ENCODE assay signal across 20 mouse cellular contexts in the genomic region with DNA sequence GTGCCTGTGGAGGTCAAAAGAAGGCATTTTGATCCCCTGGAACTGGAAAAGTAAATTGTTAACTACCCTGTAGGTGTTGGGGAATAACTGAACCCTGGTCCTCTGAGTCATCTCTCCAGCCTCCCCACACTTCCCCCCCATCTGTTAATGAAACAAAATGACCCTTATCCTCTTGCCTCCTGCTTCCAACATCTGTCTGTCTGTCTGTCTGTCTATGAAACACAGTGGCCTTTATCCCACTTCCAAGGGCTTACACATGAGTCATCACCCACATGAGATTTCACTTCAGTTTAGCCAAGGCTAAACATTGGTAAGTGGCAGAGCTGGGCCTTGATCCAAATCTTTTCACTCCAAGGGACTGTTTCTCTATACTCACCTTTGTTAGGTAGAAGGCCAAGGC. TPM values are rescaled to one million over a fixed set of nuclear protein-coding genes. Genes with fewer than 3 reads are reported as not detected.
DNase-seq lines count a peak whose midpoint lies in the region; ATAC-seq lines count a peak whose summit lies in the region.
"Had no signal": no experiment of that assay in that cellular context is flagged by ENCODE, and none has a peak within 500 bp of the region (broad histone marks: within the 10 kb centered on the region; RNA-seq: fewer than 3 reads in every experiment).

No protein-coding gene starts in this region.

- no peak overlapping the region for H3K4me2 ChIP-seq in neural tube, embryonic 15.5 days
- H3K4me2 ChIP-seq: embryonic facial prominence, embryonic 12.5 days; limb, embryonic 15.5 days had no signal

- no peak overlapping the region for H3K9ac ChIP-seq in neural tube, embryonic 15.5 days (replicated peaks)
- H3K9ac ChIP-seq: embryonic facial prominence, embryonic 12.5 days; limb, embryonic 15.5 days had no signal

- H3K27me3 ChIP-seq in neural tube, embryonic 15.5 days (replicated peaks), result no peaks in the 10 kb centered on the region
- H3K27me3 ChIP-seq: embryonic facial prominence, embryonic 12.5 days; limb, embryonic 15.5 days had no signal

- no peak for ATAC-seq in neural tube, embryonic 15.5 days (ENCODE audit: low FRiP score)
- ATAC-seq: activated CD4-positive, CD25-positive, alpha-beta regulatory T cell, adult 4 months had no signal

- H3K9me3 ChIP-seq in neural tube, embryonic 15.5 days (replicated peaks), result no peaks in the 10 kb centered on the region
- H3K9me3 ChIP-seq: embryonic facial prominence, embryonic 12.5 days; limb, embryonic 15.5 days had no signal

- H3K4me3 ChIP-seq in neural tube, embryonic 15.5 days (replicated peaks), result no peak overlapping the region
- H3K4me3 ChIP-seq: embryonic facial prominence, embryonic 12.5 days; limb, embryonic 15.5 days had no signal

- no peak overlapping the region for H3K27ac ChIP-seq in neural tube, embryonic 15.5 days (replicated peaks)
- H3K27ac ChIP-seq: embryonic facial prominence, embryonic 12.5 days; hindbrain, postnatal 0 days; limb, embryonic 15.5 days had no signal

- no peaks in the 10 kb centered on the region for H3K4me1 ChIP-seq in neural tube, embryonic 15.5 days
- H3K4me1 ChIP-seq: embryonic facial prominence, embryonic 12.5 days; limb, embryonic 15.5 days had no signal

- peaks cover 47% of the 10 kb centered on the region for H3K36me3 ChIP-seq in neural tube, embryonic 15.5 days

- peak; percentile 60 to 89 for DNase-seq in adrenal gland, adult (ENCODE audit: inconsistent age in 2 of 2, low spot score in 1 of 2)
- DNase-seq in adrenal gland, postnatal 25 days, result no peak
- DNase-seq in kidney, postnatal 14 days, result peak; percentile 30
- DNase-seq in kidney, postnatal 10 days, result no peak
- DNase-seq in 3134 (ENCODE audit: extremely low read depth, insufficient read length, low spot score), result peak; percentile 43
- DNase-seq in adrenal gland, postnatal 10 days, result peak; percentile 53
- no peak for DNase-seq in retina, embryonic 14.5 days (ENCODE audit: low spot score)
- DNase-seq: cerebellum, adult 8-10 months; heart, adult 18-20 months; heart, postnatal 4 days; layer of hippocampus, postnatal 36 days; lung, postnatal 14 days; thymus, adult 18-20 months had no signal

RNA-seq across cellular contexts. Expression of gene Mindy1, which starts 13.3 kb away (rescaled TPM):
- 164 and 181 TPM in 2 replicates for total RNA-seq in adrenal gland, postnatal 25 days (2021)
- 10 to 100 TPM; 71.2 to 78.1 TPM for total RNA-seq in adrenal gland, postnatal 10 days (2021)
- polyA plus RNA-seq in neural tube, embryonic 15.5 days (2015; fragmentation: Nextera tagmentation; extraction: Ambion mirVana), result 37.3 and 37.4 TPM in 2 replicates

RNA-seq across cellular contexts. Expression of gene Prune1, which starts 14.0 kb away (rescaled TPM):
- total RNA-seq in adrenal gland, postnatal 25 days (2021), result 27.9 and 38.2 TPM in 2 replicates
- total RNA-seq in adrenal gland, postnatal 10 days (2021), result 10 to 100 TPM; 22.2 to 27.9 TPM
- 57.3 and 61.7 TPM in 2 replicates for polyA plus RNA-seq in neural tube, embryonic 15.5 days (2015; fragmentation: Nextera tagmentation; extraction: Ambion mirVana)

RNA-seq across cellular contexts. Expression of gene Bnipl, which starts 16.9 kb away (rescaled TPM):
- 0.24 TPM in 1 of 2 replicates, not detected in the other for total RNA-seq in adrenal gland, postnatal 25 days (2021)
- total RNA-seq in adrenal gland, postnatal 10 days (2021), result under 1 TPM in 1 of 2 experiments, not detected in 1; 0.42 TPM
- 0.29 TPM in 1 of 2 replicates, not detected in the other for polyA plus RNA-seq in neural tube, embryonic 15.5 days (2015; fragmentation: Nextera tagmentation; extraction: Ambion mirVana)
- total RNA-seq: gastrocnemius, adult 8-10 months; heart, adult 18-20 months; heart, postnatal 4 days; hindbrain, postnatal 0 days had no signal
- polyA plus RNA-seq: activated CD4-positive, CD25-positive, alpha-beta regulatory T cell, adult 4 months; heart, embryonic 14.5 days; hindbrain, postnatal 0 days had no signal

RNA-seq across cellular contexts. Expression of gene Gm128, which starts 26.5 kb away (rescaled TPM):
- 0.24 TPM in 1 of 2 replicates, not detected in the other for total RNA-seq in adrenal gland, postnatal 25 days (2021)
- total RNA-seq in adrenal gland, postnatal 10 days (2021), result under 1 TPM in 1 of 2 experiments, not detected in 1; 0.18 TPM
- polyA plus RNA-seq in neural tube, embryonic 15.5 days (2015; fragmentation: Nextera tagmentation; extraction: Ambion mirVana), result 0.13 and 0.18 TPM in 2 replicates
- total RNA-seq: gastrocnemius, adult 8-10 months; heart, adult 18-20 months had no signal

RNA-seq across cellular contexts. Expression of gene Mllt11, which starts 35.9 kb away (rescaled TPM):
- total RNA-seq in adrenal gland, postnatal 25 days (2021), result 7.6 and 8.9 TPM in 2 replicates
- total RNA-seq in adrenal gland, postnatal 10 days (2021), result 10 to 100 TPM; 13.8 to 23.7 TPM
- 250 and 346 TPM in 2 replicates for polyA plus RNA-seq in neural tube, embryonic 15.5 days (2015; fragmentation: Nextera tagmentation; extraction: Ambion mirVana)

Comparison
In these comparisons a context has a peak if more than half of its experiments do, and no peak if none do; other contexts are left out.
1. DNase-seq: peak in adrenal gland, adult (2 of 2), kidney, postnatal 14 days (single experiment), 3134 (single experiment) and adrenal gland, postnatal 10 days (single experiment); none in adrenal gland, postnatal 25 days (single experiment), kidney, postnatal 10 days (single experiment) and retina, embryonic 14.5 days (single experiment).